Mouse (Mus musculus) bone marrow macrophage, adult 2 months (primary cell): ENCODE measurements around the gene Smndc1.

Experiments used
- CTCF ChIP-seq: IDR thresholded peaks from 2 replicates; pipeline ENCODE4 v1.5.1; 2012; ENCODE audit warnings: low read depth, mild to moderate bottlenecking, low read length, moderate library complexity
- POLR2A ChIP-seq: IDR thresholded peaks from 2 replicates; pipeline ENCODE4 v1.6.1; 2012; ENCODE audit warnings: mild to moderate bottlenecking, low read depth, low read length, borderline replicate concordance

GRCm38 (mm10) chr19:53421583-53422188, 31.3 kb upstream of the Smndc1 start:
- TF ChIP-seq CTCF, result no peak
- no peak for TF ChIP-seq POLR2A
